Mouse (Mus musculus) yolk sac, embryonic 10.5 days (tissue): Measurements from ENCODE around the gene Lrrtm3.

Experiments used
- DNase-seq: peaks from one replicate; pipeline ENCODE4 v3.0.0-alpha.2; 2017; ENCODE audit warnings: low spot score

Gene Lrrtm3

DNA sequence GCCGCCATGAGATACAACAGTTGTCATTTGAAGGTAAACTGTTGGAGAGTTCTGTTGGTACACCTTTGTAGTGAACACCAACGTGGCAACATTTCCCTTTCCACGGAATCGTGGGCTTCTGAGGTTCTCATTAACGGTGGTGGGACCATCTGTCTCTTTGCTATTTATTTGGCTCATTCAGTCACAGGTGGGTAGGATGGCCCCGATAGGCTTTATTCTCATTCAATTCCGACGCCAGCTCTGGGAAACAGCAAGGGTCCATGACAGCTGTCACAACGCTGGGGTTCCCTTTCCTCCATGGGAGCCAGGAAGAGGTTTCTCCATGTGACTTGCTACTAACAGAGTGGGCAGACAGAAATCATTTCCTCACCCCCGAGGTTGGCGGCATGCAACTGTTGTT, 48.2 kb downstream of the Lrrtm3 start:
- no peak for DNase-seq

DNA sequence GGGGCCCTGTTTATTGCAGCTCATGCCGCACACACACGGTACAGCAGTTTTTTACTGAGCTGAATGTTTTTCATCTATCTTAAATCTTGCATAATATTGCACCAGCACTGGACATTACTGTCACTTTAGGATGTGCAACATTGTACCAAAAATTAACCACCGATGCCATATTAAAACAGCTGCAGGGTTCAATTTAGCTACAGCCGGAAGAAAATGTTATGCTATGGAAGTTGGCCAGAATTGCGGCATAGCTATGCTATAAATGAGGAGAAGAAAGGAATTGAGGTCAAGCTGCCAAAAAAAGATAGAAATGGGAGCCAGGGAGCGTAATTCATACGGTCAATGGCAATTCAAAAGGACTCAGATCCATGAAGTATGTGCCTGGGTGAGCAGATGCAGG, 48.9 kb downstream of the Lrrtm3 start:
- no peak for DNase-seq

DNA sequence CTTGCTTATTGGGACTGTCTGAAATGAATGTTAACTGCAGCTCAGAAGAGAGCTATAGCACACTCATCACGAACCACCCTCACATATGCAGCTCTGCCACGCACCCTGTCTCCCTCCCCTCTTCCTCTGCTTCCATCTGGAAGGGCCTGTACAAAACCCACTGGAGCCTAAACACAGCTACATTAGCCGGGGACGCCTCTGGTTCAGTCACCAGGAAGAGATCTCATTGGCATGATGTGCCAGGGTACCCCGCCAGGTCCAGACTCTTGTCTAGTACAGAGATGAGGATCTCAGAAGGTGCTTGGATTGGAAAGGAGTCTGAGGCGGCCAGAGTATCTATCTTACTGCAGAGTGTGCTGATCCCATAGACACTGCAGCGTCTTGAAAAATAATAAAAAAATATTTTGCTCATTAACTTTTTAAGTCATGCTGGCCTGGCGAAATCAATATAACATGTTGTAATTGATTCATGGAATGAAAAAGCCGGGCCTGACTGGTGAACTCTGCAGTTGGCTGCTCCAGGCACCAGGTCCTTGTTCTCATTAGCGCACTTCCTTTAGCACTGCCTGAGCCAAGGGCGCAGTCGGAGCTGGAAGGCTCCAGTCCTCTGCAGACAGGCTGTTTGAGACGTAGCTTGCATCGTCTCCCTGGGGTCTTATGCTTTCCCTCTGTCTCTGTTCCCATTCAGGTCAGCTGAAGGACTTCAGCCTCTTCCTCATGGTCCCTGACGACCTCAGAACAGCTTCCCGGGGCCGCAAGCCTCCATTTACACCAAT, 50.1 kb downstream of the Lrrtm3 start:
- DNase-seq = no peak

DNA sequence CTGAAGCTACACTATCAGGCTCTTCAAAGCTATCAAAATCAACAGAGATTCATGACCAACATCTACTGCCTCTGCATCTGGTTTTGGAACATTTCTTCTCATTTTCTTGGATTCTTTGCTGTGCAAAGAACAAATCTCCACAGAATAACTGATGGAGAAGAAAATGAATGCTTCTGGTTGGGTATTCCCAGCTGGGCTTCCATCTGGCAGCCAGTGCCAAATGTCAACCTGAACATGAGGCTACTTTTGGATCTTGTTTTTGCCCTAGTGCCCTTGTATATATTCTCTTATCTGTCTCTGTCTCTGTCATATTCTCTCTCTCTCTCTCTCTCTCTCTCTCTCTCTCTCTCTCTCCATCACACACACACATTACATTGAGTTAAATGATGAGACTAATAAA, 59.2 kb downstream of the Lrrtm3 start:
- no peak for DNase-seq

DNA sequence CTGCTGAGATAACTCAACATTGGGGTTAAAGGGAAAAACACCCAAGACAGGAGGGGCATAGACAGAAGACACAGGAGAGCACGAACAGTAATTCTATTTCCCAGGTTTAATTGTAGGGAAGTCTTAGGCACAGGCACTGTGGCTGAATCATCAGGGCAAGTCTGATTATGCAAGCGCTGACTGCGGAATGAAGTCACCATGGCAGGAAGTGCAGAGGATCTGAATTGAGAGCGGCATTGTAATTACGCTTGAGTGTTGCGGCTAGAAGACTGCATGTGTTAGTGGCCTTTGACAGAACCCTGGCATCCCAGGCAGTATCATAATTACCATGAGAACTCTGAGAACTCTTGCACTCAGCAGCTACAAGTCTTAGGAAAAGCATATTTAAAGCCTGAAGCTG, 66.7 kb downstream of the Lrrtm3 start:
- no peak for DNase-seq

DNA sequence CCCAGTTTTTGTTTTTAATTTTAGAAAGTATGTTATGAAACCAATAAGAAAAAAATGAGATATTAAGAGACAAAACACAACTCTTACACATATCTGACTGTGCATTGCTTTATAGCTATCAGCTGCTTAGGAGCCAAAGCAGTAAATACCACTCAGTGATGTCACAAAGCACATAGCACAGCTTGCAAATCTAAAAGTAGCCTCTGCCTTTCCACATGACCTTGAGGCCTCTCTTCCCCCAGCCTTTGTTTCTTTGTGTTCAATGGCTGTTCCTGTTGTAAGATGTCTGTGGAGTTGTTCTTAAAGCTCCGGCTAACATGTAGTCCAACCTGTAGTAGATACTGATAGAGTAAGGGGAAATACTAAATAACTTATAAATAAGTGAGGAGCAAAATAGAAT, 69.7 kb downstream of the Lrrtm3 start:
- no peak for DNase-seq

DNA sequence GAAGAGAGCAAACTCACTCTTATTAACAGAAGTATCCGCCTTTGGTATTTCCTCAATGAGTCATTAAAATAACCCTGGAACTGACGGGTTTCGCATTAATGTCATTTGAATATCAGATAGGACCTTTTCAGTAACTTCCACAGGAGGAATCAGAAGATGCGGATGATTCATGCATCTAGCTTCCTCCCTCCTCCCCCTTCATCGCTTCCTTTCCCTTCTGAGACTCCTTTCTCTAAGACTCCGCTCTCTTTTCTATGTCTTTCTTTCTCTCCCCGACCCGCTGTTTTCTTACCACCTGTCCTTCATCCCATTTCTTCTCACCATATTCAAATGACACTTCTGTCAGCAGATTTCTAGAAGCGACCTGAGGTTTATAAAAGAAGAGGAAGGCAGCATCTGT, 88.1 kb downstream of the Lrrtm3 start:
- DNase-seq = no peak

DNA sequence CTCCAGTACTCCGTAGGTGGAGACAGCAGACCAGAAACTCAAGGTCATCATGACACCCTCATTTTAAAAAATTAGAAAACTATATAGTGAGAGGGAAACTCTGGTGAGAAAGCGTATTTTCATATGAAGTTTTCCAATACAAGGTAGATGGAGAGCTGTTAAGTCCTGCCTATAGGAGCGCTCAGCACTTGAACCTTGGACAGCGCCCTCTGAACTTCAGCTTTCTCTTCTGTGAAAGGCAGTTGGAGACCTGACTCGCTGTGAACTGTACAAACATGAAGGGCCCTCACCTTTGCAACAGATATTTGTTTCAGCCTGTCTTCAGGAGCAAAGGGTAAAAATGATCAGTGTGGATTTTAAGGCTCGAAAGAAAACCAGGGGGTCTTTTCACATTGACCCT, 88.5 kb downstream of the Lrrtm3 start:
- peak; percentile 4 for DNase-seq

DNA sequence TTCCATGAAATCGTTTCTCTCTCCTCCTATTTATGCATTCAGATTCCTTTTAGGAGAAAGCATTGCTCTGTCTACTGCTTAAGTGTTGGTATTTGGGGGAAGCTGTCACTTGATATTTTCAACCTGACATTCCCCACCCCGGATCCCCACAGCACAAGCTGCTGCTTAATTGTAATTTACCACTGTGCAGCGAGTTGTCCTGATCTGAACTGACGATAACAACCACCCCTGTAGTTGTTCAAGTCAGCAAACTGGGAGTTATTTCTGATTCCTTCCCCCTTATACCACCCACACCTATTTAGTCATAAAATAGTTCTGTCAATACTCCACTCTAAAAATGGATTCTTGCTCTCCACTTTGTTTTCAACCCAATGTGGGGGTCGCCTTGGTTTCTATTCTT, 95.8 kb downstream of the Lrrtm3 start:
- DNase-seq = no peak

DNA sequence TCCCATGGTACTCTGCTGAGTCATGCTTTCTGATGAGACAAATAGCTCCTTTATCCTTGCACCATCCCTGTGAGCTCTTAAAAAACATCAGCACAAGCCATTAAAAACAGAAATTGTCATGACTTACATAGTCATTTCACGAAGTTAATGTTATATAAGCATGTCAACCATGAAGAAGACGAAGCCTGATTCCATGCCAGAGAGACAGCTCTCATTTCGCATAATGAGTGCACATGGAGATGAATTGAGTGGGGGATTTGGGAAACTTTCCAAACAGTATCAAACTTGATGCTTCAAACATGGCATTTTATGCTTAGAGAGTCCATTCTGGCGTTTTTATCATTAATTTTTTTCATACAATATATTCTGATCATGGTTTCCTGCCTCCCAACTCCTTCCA, 104.5 kb downstream of the Lrrtm3 start:
- DNase-seq = no peak

DNA sequence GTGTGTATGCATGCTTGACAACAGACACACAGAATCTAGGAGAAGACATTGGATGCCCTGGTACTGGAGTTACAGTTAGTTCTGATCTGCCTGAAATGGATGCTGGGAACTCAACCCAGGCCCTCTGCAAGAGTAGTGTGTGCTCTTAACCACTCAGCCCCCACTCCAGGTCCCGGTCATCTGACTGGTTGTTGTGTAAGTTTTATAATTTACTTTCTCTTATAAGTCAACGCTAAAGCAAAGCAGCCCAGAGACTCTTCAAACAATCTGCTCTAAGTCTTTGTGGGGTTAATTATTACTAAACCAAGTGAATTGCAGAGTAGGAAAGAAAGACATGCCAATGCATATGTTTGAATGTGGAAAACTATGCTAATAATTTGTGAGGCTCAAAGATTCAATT, 110.7 kb downstream of the Lrrtm3 start:
- no peak for DNase-seq

DNA sequence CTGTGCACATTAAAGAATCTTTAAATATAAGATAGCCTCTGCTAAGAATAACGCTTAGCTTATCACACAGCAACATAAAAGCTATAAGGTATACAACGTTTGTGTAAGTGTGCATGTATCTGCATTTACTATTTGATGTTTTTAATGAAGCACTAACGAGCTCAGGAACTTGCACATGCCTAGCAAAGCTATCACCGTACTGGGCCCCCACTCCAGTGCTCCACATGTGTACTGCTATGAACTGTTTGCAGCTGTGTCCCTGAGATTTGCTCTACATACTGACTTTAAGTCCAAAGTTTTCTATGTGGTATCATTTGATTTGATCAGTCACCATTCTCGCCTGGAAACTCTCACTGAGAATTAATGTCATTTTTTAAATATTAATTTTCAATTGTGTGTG, 111.1 kb downstream of the Lrrtm3 start:
- DNase-seq = no peak

DNA sequence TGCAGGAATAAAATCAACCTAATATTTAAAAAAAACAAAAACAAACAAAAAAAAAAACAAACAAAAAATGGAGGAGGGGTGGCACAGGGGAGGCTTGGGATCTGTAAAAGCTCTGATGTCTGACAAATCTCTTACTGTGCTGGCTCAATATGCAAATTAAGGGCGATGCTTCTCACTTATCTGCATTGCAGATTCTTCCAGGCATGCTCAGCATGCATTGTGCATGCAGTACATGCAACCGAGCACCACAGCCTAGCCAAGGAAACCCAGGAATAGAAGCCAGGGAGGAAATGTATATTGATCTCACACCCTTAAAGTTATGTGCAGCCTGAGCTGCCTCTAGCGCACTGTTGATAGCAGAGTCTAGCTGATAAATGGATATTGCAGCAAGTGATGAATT, 111.5 kb downstream of the Lrrtm3 start:
- DNase-seq = no peak

DNA sequence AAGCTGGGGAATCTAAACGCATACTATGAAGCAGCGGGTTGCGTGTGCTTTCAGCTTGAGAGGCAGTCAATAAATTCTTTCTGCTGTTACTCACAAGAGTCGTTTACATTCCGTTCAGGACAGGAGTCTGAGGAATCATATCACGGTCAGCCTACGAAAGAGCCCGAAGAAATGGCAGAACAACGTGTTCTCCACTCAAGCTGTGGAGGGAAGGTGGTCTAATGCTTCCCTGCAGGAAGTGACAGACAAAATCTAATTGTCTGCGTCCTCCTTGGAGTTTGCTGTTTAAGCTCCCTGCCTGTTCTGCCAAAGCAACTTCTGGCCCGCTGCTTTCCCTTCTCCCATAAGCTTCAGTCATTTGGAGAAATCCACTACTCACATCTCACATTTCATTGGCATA, 112.0 kb downstream of the Lrrtm3 start:
- no peak for DNase-seq

DNA sequence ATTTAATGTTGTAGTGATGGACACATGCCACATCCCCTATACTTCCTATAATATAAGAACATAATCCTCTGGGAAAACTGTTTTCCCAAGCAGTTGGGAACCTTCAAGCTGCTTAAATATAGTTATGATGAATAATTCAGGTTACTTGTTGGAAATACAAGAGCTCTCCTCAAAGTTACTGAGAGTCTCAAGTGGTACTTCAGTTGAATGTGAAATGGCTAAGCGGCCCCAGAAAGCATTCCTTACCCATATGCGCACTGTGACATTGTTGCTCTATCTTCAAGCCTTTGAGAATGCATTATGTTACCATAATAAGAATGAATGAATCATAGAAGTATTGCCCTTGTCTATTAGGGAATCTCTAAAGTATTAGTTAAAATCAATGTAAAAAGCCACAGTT, 117.8 kb downstream of the Lrrtm3 start:
- DNase-seq = no peak

DNA sequence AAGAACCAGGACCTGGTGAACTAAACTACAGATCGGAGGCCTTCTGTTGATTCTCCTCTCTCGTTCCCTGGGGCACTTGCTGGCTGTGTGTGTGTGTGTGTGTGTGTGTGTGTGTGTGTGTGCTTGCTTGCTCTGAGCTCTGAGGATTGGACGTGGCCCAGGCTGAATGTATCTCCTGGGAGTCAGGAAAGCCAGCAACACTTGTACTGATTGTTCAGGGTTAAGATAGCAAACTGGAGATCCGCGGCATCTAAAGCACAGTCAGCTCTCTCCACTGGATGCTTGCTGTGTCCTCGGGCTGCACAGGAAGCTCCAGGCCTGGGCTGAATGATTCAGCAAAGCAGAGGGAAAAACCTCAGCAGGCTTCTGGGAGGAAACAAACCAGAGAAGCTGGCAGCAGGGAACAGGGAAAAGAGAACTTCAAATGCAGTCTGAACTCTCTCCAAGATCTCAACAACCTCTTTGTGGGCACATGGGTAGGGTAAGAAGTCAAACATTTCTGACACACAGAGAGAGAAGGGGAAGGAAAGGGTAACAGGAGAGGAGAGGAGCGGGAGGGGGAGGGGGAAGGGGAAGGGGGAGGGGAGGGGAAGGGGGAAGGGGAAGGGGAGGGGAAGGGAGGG, 135.7 kb downstream of the Lrrtm3 start:
- DNase-seq = no peak

DNA sequence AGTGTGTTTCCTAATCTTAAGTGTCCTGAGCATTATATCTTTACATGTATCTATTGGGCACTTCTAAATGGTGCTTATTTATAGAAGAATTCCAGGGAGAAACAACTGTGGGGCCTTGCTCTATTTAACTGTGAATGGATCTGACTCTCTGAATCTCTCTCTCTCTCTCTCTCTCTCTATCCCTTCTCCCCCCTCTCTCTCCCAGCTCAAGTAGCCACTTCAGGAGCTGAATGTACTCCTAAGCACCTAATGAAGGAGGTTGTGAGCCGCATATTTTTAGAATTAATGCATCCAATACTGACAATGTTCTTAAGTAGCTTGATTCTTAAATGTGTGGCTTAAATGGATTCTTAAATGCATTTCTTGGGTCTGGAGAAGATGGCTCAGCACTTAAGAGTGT, 138.6 kb downstream of the Lrrtm3 start:
- no peak for DNase-seq

DNA sequence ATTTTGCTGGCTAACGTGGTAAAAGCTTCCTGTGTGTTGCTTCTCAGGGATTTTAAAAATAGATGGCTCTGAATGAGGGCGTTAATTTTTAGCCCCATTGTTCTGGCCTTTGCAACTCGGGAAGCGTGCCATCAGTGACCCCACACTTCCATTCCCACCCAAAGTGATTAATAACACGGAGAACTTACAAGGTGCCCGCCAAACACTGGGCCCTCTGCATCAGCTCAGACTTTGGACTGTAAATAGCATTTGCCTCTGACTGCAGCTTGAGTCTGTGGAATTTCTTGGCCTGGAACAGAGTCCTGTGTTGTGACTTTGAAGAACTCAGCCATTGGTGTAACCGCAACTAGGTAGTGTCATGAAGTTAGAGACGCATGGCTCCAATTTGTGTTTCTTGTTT, 139.2 kb downstream of the Lrrtm3 start:
- DNase-seq = peak; percentile 25

DNA sequence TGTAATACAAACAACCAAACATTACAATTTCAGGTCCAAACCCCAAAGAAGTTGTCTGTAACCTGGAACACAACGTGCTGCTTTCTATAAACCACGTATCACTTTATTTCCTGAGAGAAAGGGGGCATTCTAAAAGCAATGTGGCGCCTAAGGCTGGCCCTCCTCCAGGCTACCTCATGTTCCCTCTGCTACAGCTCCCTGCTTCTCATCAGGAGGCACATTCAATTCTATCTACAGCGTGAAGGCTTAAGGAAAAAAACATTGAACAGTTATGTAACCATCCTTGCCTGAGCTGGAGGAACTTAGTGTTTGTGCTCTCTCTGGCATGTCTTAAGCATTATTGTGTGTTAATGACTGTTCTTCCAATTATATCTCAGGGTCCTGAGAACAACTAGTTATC, 142.8 kb downstream of the Lrrtm3 start:
- DNase-seq = no peak

DNA sequence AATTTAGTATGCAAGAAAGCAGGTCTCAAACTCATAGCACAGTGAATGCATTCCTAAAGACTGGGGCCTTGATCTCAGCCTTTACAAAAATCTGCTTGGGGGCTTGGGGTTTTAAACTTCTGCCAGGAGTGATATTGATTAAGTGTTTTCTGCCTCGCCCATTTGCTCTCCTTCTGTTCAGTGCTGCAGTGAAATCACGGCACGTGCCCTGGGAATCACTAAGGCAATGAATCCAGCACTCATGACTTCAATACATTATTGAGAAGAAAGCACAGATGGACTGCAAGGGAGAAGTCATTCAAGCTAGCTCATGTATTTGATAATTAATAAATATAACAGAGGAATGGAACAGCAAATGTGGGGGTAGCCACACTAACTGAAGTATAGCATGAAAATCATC, 144.5 kb downstream of the Lrrtm3 start:
- DNase-seq = no peak

DNA sequence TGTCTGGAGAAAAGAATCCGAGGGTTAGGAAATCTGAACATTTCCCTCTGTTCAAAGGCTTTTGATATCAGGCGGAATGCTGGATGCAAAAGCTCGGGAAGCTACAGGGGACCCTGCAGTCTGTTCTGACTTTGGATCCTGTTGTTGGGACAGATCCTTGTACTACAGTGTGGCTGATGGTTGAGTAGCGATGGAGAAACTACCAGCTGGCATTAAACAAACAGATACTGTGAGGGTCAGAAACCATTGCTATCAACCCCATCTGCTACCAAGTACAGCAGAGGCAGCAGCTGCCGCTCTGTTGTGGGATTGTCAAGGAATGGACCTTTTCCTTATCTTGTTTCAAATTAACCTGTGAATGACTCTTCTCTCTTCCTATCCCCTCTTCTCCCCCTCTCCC, 156.1 kb downstream of the Lrrtm3 start:
- no peak for DNase-seq

DNA sequence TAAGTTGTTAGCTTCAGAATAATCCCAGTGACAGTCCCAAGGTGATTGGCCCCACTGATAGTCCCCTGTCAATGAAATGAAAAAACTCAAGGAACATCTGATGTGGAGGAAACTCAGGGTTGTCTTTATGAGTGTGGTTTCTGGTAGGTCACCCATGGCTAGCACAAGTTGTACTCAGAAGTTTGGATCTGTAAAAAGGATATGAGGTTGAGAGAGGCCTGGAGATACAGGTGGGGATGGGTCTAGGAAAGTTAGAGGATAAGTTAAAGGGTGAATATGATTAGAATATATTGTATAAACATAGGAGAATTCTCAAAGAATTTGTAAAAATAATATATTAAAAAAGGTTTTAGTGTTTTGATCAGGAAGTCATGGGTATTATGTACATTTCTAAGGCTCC, 162.7 kb downstream of the Lrrtm3 start, which contains the start of gene Gm10118:
Gene Gm10118 (minus strand): TSS at position 101 of the 400 bp plus-strand sequence.
- no peak for DNase-seq

DNA sequence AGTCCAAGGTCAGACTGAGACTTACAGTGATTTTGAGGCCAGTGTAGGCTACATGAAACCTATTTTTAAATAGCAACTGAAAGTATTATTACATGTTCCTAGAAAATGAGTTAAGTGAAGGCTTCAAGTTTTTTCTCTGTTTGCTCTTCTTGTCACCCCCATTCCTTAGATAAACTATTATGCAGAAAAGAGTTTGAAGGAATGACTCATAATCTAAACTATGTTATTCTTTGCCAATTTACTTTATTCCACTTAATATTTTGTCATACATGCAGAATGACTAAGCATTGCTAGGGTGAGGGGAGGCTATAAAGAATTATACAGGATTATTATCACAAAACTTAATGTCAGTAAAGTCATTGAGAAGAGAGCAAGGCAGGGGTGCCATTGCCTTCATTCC, 181.2 kb downstream of the Lrrtm3 start:
- DNase-seq = no peak

DNA sequence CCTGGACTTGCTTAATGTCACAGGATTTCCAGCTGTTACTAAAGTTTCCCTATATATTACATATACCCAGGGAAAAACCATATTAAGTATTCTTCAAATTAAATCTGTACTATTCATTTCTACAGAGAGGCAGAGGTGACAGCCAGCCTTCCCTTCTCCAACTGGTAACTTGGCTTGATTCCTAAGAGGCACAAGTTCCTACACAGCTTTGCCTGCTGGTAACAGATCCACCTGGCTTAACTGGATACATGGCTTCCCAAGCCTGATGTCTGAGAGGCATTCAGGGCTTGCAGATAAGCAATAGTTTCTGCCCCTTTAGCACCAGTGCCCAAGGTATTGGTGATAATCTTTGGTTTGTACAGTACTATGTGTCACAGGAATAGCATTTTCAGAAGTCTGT, 190.2 kb downstream of the Lrrtm3 start:
- DNase-seq = no peak
